Mouse (Mus musculus): ENCODE results near the gene Pitpnm3. TPM values are rescaled to one million over a fixed set of nuclear protein-coding genes. Genes with fewer than 3 reads are reported as not detected.

Pitpnm3 gene
- polyA plus RNA-seq, 1 experiment from 2014 or later, result 8.5 TPM

DNA sequence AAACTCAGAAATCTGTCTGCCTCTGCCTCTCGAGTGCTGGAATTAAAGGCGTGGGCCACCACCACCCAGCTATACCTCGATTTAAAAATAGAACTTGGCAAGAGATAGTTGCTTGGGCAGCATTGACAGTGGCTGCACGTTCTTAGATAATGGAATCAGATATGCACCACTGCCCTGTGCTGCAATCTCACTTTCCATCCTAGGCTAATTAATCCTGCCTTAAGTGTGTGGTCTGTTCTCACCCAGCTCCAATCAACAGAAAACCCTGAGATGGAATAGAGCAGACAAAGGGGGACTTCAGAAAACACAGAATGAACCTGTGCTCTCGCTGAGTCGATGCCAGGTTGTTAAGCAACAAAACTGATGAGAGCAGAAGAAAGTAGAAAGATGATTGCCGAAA lies 32.0 kb downstream of the Pitpnm3 start:
- no peak overlapping the region for H3K4me2 ChIP-seq (replicated peaks; ENCODE audit: low read depth, low read length)
- H3K4me3 ChIP-seq (ENCODE audit: low read depth, low read length), result no peak overlapping the region
- H3K27me3 ChIP-seq (replicated peaks; ENCODE audit: insufficient read depth, low read length), result no peaks in the 10 kb centered on the region
- no peaks in the 10 kb centered on the region for H3K9me3 ChIP-seq (ENCODE audit: low read length)
- 63% methylated on average over 7 of the region's 7 CpGs for WGBS
- DNase-seq (ENCODE audit: low spot score) (no peak), ATAC-seq (no peak)
- no peaks in the 10 kb centered on the region for H3K4me1 ChIP-seq (ENCODE audit: insufficient read depth, low read depth, low read length)
- no peak overlapping the region for H3K9ac ChIP-seq (replicated peaks; ENCODE audit: low read depth)
- TF ChIP-seq CTCF (IDR thresholded peaks at IDR 0.05), result no peak
- TF ChIP-seq EP300 (IDR thresholded peaks at IDR 0.05), result no peak
- H3K36me3 ChIP-seq (ENCODE audit: insufficient read depth, low read length), result no peaks in the 10 kb centered on the region
- no peak overlapping the region for H3K27ac ChIP-seq (ENCODE audit: low read length)

- DNase-seq (ENCODE audit: low spot score) (no peak), ATAC-seq (no peak)
- Histone ChIP-seq H3K27me3 (replicated peaks; ENCODE audit: insufficient read depth, low read length) (no peaks in the 10 kb centered on the region), H3K4me1 (ENCODE audit: insufficient read depth, low read depth, low read length) (no peaks in the 10 kb centered on the region), H3K27ac (ENCODE audit: low read length) (no peak overlapping the region), H3K9ac (replicated peaks; ENCODE audit: low read depth) (no peak overlapping the region), H3K4me2 (replicated peaks; ENCODE audit: low read depth, low read length) (no peak overlapping the region), H3K9me3 (ENCODE audit: low read length) (no peaks in the 10 kb centered on the region), H3K4me3 (ENCODE audit: low read depth, low read length) (no peak overlapping the region), H3K36me3 (ENCODE audit: insufficient read depth, low read length) (no peaks in the 10 kb centered on the region)
- 83% methylated on average over 4 of the region's 4 CpGs for WGBS
- no peak for TF ChIP-seq CTCF (IDR thresholded peaks at IDR 0.05)
- no peak for TF ChIP-seq EP300 (IDR thresholded peaks at IDR 0.05)
Measured at GRCm38 (mm10) chr11:72100996-72101395, 34.6 kb downstream of the Pitpnm3 start.

DNA sequence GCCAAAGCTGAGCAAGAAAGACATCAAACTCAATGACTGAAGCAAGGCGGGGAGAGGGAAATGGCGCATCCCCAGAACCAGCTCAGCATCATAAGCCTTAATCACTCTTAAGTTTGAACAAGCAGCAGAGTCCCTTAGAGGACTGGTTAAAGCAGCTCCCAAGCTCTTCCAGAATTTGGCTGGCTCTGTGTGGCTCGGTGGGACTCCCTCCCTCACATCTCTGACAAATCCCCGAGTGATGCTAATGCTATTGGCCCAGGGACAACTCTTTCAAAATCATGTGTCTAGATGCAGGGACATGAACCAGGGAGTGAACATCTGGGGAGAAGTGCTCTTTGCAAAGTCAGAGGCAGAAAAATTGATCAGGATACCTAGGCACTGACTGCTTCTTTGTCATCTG lies 36.4 kb downstream of the Pitpnm3 start:
- ATAC-seq, result no peak
- H3K9ac ChIP-seq (replicated peaks; ENCODE audit: low read depth), result no peak overlapping the region
- 0 out of 2 replicates have a peak, but pooled peaks cover 3% of the 10 kb centered on the region for H3K4me1 ChIP-seq (ENCODE audit: insufficient read depth, low read depth, low read length)
- no peaks in the 10 kb centered on the region for H3K9me3 ChIP-seq (ENCODE audit: low read length)
- no peak for DNase-seq (ENCODE audit: low spot score)
- no peaks in the 10 kb centered on the region for H3K27me3 ChIP-seq (replicated peaks; ENCODE audit: insufficient read depth, low read length)
- TF ChIP-seq CTCF (IDR thresholded peaks at IDR 0.05), result no peak
- H3K27ac ChIP-seq (ENCODE audit: low read length), result no peak overlapping the region
- 72% methylated on average over 4 of the region's 4 CpGs for WGBS
- no peak overlapping the region for H3K4me2 ChIP-seq (replicated peaks; ENCODE audit: low read depth, low read length)
- no peak overlapping the region for H3K4me3 ChIP-seq (ENCODE audit: low read depth, low read length)
- no peaks in the 10 kb centered on the region for H3K36me3 ChIP-seq (ENCODE audit: insufficient read depth, low read length)

DNA sequence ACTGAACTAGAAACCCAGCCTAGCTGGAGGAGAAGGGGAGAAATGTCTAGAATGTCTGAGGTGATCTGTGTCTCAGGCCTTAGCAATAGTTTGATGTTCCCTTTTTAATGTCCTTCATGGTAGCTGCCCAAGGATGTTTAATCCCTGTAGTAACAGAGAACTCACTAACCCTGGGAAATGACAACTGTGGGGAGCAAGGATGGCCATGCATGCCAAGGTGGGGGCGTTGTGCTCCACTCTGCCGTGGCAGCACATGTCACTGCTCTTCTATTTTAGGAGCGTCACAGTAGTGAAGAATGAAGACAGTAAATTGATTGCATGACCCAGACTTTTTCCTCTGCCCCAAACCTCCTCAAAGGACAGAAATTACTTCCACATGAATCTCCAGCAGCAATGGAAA lies 37.6 kb downstream of the Pitpnm3 start:
- no peak for DNase-seq (ENCODE audit: low spot score)
- no peaks in the 10 kb centered on the region for H3K36me3 ChIP-seq (ENCODE audit: insufficient read depth, low read length)
- H3K27ac ChIP-seq (ENCODE audit: low read length), result no peak overlapping the region
- TF ChIP-seq CTCF (IDR thresholded peaks at IDR 0.05) (no peak), EP300 (IDR thresholded peaks at IDR 0.05) (no peak)
- no peaks in the 10 kb centered on the region for H3K27me3 ChIP-seq (replicated peaks; ENCODE audit: insufficient read depth, low read length)
- ATAC-seq, result no peak
- WGBS, result 67% methylated on average over 3 of the region's 3 CpGs
- H3K4me3 ChIP-seq (ENCODE audit: low read depth, low read length), result no peak overlapping the region
- H3K4me2 ChIP-seq (replicated peaks; ENCODE audit: low read depth, low read length), result no peak overlapping the region
- H3K4me1 ChIP-seq (ENCODE audit: insufficient read depth, low read depth, low read length), result 0 out of 2 replicates have a peak, but pooled peaks cover 3% of the 10 kb centered on the region
- H3K9me3 ChIP-seq (ENCODE audit: low read length), result no peaks in the 10 kb centered on the region
- H3K9ac ChIP-seq (replicated peaks; ENCODE audit: low read depth), result no peak overlapping the region

DNA sequence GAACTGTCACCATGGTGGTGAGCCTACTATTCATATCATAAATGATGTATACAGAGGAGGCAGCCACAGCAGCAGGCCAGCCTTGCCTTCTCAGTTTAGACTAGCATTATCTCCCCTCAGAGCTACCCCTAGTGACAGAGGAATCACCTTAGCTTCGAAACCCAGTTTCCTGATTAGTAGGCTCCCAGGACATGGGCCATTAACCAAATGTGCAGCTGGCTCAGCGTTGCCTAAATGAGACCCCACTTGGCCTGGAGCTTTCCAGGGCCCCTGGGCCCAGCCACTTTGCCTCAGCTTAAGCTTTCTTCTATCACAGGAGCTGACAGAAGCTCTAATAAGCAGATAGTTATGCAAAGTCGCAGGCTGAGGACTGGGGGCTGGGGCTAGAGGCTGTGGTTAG lies 39.6 kb downstream of the Pitpnm3 start:
- Histone ChIP-seq H3K27ac (ENCODE audit: low read length) (no peak overlapping the region), H3K9me3 (ENCODE audit: low read length) (no peaks in the 10 kb centered on the region), H3K27me3 (replicated peaks; ENCODE audit: insufficient read depth, low read length) (no peaks in the 10 kb centered on the region), H3K36me3 (ENCODE audit: insufficient read depth, low read length) (no peaks in the 10 kb centered on the region), H3K4me1 (ENCODE audit: insufficient read depth, low read depth, low read length) (0 out of 2 replicates have a peak, but pooled peaks cover 3% of the 10 kb centered on the region), H3K4me2 (replicated peaks; ENCODE audit: low read depth, low read length) (no peak overlapping the region), H3K9ac (replicated peaks; ENCODE audit: low read depth) (no peak overlapping the region), H3K4me3 (ENCODE audit: low read depth, low read length) (no peak overlapping the region)
- ATAC-seq, result no peak
- no peak for DNase-seq (ENCODE audit: low spot score)
- no peak for TF ChIP-seq EP300 (IDR thresholded peaks at IDR 0.05)
- TF ChIP-seq CTCF (IDR thresholded peaks at IDR 0.05), result no peak
- WGBS, result 71% methylated on average over 3 of the region's 3 CpGs

DNA sequence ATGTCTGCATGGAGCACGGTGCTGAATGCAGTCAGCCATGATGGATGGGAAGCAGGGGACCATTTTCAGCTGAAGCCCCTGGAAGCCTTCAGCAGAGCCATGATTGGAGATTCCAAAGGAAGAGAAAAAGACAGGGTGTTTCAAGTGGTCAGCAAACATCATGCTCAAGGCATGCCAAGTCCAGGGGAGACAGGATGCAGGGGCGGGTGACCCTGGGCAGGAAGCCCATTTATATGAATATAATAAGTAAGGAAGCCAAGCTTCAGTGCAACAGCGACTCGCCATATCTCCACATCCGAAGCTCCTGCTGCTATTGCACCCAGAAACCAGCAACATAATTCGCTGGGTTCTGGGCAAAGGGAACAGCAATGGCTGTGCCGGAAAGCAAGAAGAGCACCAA lies 41.1 kb downstream of the Pitpnm3 start:
- H3K4me3 ChIP-seq (ENCODE audit: low read depth, low read length), result no peak overlapping the region
- 0 out of 2 replicates have a peak, but pooled peaks cover 3% of the 10 kb centered on the region for H3K4me1 ChIP-seq (ENCODE audit: insufficient read depth, low read depth, low read length)
- ATAC-seq (peak; percentile 70), DNase-seq (ENCODE audit: low spot score) (peak; percentile 33)
- no peaks in the 10 kb centered on the region for H3K27me3 ChIP-seq (replicated peaks; ENCODE audit: insufficient read depth, low read length)
- no peak overlapping the region for H3K9ac ChIP-seq (replicated peaks; ENCODE audit: low read depth)
- no peak overlapping the region for H3K4me2 ChIP-seq (replicated peaks; ENCODE audit: low read depth, low read length)
- no peak overlapping the region for H3K27ac ChIP-seq (ENCODE audit: low read length)
- WGBS, result 44% methylated on average over 7 of the region's 7 CpGs
- no peaks in the 10 kb centered on the region for H3K9me3 ChIP-seq (ENCODE audit: low read length)
- no peak for TF ChIP-seq CTCF (IDR thresholded peaks at IDR 0.05)
- TF ChIP-seq EP300 (IDR thresholded peaks at IDR 0.05), result no peak
- no peaks in the 10 kb centered on the region for H3K36me3 ChIP-seq (ENCODE audit: insufficient read depth, low read length)

GRCm38 (mm10) chr11:72092390-72092789 lies 43.2 kb downstream of the Pitpnm3 start:
- ATAC-seq, result no peak
- H3K27ac ChIP-seq (ENCODE audit: low read length), result no peak overlapping the region
- no peak overlapping the region for H3K4me3 ChIP-seq (ENCODE audit: low read depth, low read length)
- no peak for DNase-seq (ENCODE audit: low spot score)
- no peaks in the 10 kb centered on the region for H3K27me3 ChIP-seq (replicated peaks; ENCODE audit: insufficient read depth, low read length)
- H3K9me3 ChIP-seq (ENCODE audit: low read length), result no peaks in the 10 kb centered on the region
- H3K36me3 ChIP-seq (ENCODE audit: insufficient read depth, low read length), result no peaks in the 10 kb centered on the region
- TF ChIP-seq CTCF (IDR thresholded peaks at IDR 0.05) (no peak), EP300 (IDR thresholded peaks at IDR 0.05) (no peak)
- 0 out of 2 replicates have a peak, but pooled peaks cover 3% of the 10 kb centered on the region for H3K4me1 ChIP-seq (ENCODE audit: insufficient read depth, low read depth, low read length)
- WGBS, result 52% methylated on average over 8 of the region's 8 CpGs
- no peak overlapping the region for H3K4me2 ChIP-seq (replicated peaks; ENCODE audit: low read depth, low read length)
- no peak overlapping the region for H3K9ac ChIP-seq (replicated peaks; ENCODE audit: low read depth)

Measured in lung, postnatal 0 days (tissue).